Mouse (Mus musculus): Measurements from ENCODE around the gene Ppp1r3a. TPM values are rescaled to one million over a fixed set of nuclear protein-coding genes. Genes with fewer than 3 reads are reported as not detected.
A peak's percentile ranks its signal among the peaks of the same experiment; 100 is the strongest.

Gene Ppp1r3a
- polyA plus RNA-seq, 1 experiment from 2014 or later = 0.18 TPM

GRCm38 (mm10) chr6:14747000-14747399 lies 8.1 kb downstream of the Ppp1r3a start:
- 58% methylated on average over 2 of the region's 2 CpGs for WGBS

DNA sequence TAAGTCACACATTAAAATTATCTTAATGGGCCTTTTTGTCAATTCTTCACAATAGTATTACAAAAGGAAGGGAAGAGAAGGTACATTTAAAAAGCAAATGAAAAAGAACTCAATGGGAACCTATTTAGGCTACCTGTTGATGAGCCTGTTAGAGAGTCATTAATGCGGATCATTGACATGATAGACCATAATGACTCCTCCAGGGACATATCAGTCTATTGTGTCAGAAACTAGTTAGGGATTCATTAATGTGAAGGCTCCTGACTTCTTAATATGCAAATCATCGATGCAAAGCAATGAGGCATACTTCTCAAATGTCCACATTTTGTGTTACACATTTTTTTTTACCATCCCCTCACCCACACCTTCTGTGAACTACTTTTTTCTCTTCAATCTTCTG lies 19.1 kb downstream of the Ppp1r3a start:
- Histone ChIP-seq H3K9ac (no peak overlapping the region), H3K4me2 (no peak overlapping the region), H3K36me3 (ENCODE audit: insufficient read depth) (no peaks in the 10 kb centered on the region), H3K9me3 (ENCODE audit: low read depth, low read length) (no peaks in the 10 kb centered on the region), H3K27ac (ENCODE audit: low read depth) (no peak overlapping the region), H3K4me1 (ENCODE audit: insufficient read depth) (no peaks in the 10 kb centered on the region), H3K27me3 (ENCODE audit: insufficient read depth, low read length) (no peaks in the 10 kb centered on the region), H3K4me3 (ENCODE audit: low read depth, low read length) (no peak overlapping the region)
- 87% methylated on average over 2 of the region's 2 CpGs for WGBS
- ATAC-seq (ENCODE audit: insufficient read depth) = no peak
- no peak for TF ChIP-seq CTCF (IDR thresholded peaks at IDR 0.05; ENCODE audit: low read depth)
- no peak for DNase-seq

More at GRCm38 (mm10) chr6:14747000-14747399, 8.1 kb downstream of the Ppp1r3a start:
- Histone ChIP-seq H3K4me3 (ENCODE audit: low read depth, low read length) (no peak overlapping the region), H3K9me3 (ENCODE audit: low read depth, low read length) (no peaks in the 10 kb centered on the region), H3K27me3 (ENCODE audit: insufficient read depth, low read length) (no peaks in the 10 kb centered on the region), H3K27ac (ENCODE audit: low read depth) (no peak overlapping the region), H3K36me3 (ENCODE audit: insufficient read depth) (no peaks in the 10 kb centered on the region), H3K4me2 (no peak overlapping the region), H3K9ac (no peak overlapping the region), H3K4me1 (ENCODE audit: insufficient read depth) (no peaks in the 10 kb centered on the region)
- ATAC-seq (ENCODE audit: insufficient read depth) = no peak; the same call in 1 of the 2 replicates
- peak; percentile 13 for DNase-seq
- no peak for TF ChIP-seq CTCF (IDR thresholded peaks at IDR 0.05; ENCODE audit: low read depth)

DNA sequence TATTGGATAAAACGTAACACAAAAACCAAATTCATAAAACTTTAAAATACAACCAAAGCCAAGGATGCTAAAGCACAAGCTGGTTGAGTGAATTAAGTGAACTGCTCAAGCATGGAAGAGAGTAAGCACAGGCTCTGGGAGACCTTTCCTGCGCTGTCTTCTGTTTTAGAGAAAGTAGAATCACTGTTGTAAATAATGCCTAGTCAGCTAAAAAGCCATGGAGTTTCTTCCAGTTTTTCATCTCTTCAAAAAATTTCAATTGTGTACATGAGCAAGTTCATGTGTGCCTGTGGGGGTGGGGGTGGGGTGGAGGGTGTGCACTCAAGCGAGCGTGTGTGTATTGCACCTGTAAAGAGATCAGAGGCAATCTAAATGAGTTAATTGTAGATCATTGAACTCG lies 24.1 kb downstream of the Ppp1r3a start:
- DNase-seq = no peak
- Histone ChIP-seq H3K9me3 (ENCODE audit: low read depth, low read length) (no peaks in the 10 kb centered on the region), H3K4me3 (ENCODE audit: low read depth, low read length) (no peak overlapping the region), H3K27ac (ENCODE audit: low read depth) (no peak overlapping the region), H3K4me1 (ENCODE audit: insufficient read depth) (no peaks in the 10 kb centered on the region), H3K9ac (no peak overlapping the region), H3K36me3 (ENCODE audit: insufficient read depth) (no peaks in the 10 kb centered on the region), H3K4me2 (no peak overlapping the region), H3K27me3 (ENCODE audit: insufficient read depth, low read length) (no peaks in the 10 kb centered on the region)
- TF ChIP-seq CTCF (IDR thresholded peaks at IDR 0.05; ENCODE audit: low read depth) = no peak
- WGBS = 79% methylated on average over 5 of the region's 5 CpGs
- ATAC-seq (ENCODE audit: insufficient read depth) = no peak

GRCm38 (mm10) chr6:14720772-14721414 lies 34.2 kb downstream of the Ppp1r3a start:
- Histone ChIP-seq H3K9ac (no peak overlapping the region), H3K4me2 (no peak overlapping the region), H3K36me3 (ENCODE audit: insufficient read depth) (no peaks in the 10 kb centered on the region), H3K27me3 (ENCODE audit: insufficient read depth, low read length) (no peaks in the 10 kb centered on the region), H3K9me3 (ENCODE audit: low read depth, low read length) (no peaks in the 10 kb centered on the region), H3K27ac (ENCODE audit: low read depth) (no peak overlapping the region), H3K4me1 (ENCODE audit: insufficient read depth) (no peaks in the 10 kb centered on the region), H3K4me3 (ENCODE audit: low read depth, low read length) (no peak overlapping the region)
- DNase-seq = no peak
- TF ChIP-seq CTCF (IDR thresholded peaks at IDR 0.05; ENCODE audit: low read depth) = no peak
- WGBS = 70% methylated on average over 4 of the region's 4 CpGs
- no peak for ATAC-seq (ENCODE audit: insufficient read depth)

DNA sequence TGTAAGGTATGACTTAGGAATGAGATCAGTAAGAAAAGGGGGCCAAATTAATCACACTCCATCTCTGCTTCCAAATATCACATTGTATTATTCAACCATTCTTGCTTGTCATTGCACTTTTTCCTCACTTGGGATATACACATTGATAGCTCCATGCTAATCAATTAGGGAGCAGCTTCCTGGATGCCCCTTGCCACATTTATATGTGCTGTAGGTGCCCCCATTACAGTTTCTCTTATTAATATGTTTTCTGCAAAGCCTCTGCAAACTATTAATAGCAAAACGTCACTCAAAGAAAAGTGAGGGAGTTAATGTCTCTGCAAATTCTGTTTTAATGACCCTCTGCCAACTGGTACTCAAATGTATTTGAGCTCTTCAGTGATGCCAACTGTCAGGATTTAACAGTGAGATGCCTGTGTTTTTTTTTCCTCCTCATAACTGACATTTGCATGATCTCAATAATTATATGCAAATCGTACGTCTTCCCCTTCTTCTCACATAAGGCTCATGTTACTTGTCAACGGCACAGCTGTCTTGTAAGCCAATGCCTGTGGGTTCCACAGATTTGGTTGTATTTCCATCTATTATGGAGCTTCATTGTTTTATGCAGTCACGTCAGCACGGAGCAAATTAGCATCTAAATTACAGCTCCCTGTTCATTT lies 34.8 kb downstream of the Ppp1r3a start:
- ATAC-seq (ENCODE audit: insufficient read depth) = no peak
- TF ChIP-seq CTCF (IDR thresholded peaks at IDR 0.05; ENCODE audit: low read depth) = no peak
- Histone ChIP-seq H3K27ac (ENCODE audit: low read depth) (no peak overlapping the region), H3K4me3 (ENCODE audit: low read depth, low read length) (no peak overlapping the region), H3K27me3 (ENCODE audit: insufficient read depth, low read length) (no peaks in the 10 kb centered on the region), H3K9me3 (ENCODE audit: low read depth, low read length) (no peaks in the 10 kb centered on the region), H3K36me3 (ENCODE audit: insufficient read depth) (no peaks in the 10 kb centered on the region), H3K9ac (no peak overlapping the region), H3K4me2 (no peak overlapping the region), H3K4me1 (ENCODE audit: insufficient read depth) (no peaks in the 10 kb centered on the region)
- DNase-seq = no peak
- 73% methylated on average over 6 of the region's 6 CpGs for WGBS

DNA sequence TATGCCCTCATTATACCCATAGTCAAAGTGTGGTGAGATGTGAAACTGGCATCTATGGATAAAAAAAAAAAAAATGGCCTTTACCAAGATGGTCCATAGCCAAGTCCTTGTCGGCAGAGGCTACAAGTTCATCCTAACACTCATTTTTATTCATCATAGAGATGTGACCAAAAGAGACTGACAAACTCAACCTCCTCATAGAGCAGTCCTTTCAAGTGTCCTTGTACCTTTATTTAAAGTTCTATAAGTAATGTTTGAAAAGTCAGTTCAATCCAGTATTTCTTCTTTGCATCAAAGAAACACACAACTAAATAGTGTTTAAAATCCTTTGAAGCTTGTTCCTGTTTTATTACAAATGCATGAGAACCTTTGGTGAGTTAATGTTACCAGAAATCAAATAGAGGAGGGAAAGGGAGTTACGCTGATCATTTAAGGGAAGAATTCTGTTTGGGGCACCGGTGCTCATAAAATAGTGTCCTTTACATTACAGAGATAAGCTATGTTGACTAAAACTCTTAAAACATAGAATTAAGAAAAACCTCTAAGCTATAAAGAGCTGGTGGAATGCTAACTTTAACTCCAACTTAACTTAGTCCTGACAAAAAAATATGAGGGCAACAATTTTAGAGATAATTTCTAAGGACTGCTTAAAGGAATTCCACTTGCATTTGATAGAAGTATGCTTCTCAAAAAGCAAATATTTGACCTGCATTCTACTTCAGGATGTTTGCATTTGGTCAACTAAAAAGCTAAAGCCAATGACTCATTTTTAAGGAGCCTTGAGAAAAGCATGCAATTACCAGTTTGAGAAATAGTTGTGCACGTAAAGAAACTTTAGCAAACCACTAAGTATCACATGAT lies 39.7 kb downstream of the Ppp1r3a start:
- Histone ChIP-seq H3K27ac (ENCODE audit: low read depth) (no peak overlapping the region), H3K9ac (no peak overlapping the region), H3K27me3 (ENCODE audit: insufficient read depth, low read length) (no peaks in the 10 kb centered on the region), H3K4me2 (no peak overlapping the region), H3K4me1 (ENCODE audit: insufficient read depth) (no peaks in the 10 kb centered on the region), H3K4me3 (ENCODE audit: low read depth, low read length) (no peak overlapping the region), H3K36me3 (ENCODE audit: insufficient read depth) (no peaks in the 10 kb centered on the region), H3K9me3 (ENCODE audit: low read depth, low read length) (no peaks in the 10 kb centered on the region)
- peak; percentile 81 for ATAC-seq (ENCODE audit: insufficient read depth)
- whole genome bisulfite sequencing = 56% methylated on average over 4 of the region's 4 CpGs
- no peak for TF ChIP-seq CTCF (IDR thresholded peaks at IDR 0.05; ENCODE audit: low read depth)
- DNase-seq = peak; percentile 54

- no peak overlapping the region for H3K4me3 ChIP-seq (ENCODE audit: low read depth, low read length)
- H3K4me1 ChIP-seq (ENCODE audit: insufficient read depth) = no peaks in the 10 kb centered on the region
- H3K9ac ChIP-seq = no peak overlapping the region
- H3K36me3 ChIP-seq (ENCODE audit: insufficient read depth) = no peaks in the 10 kb centered on the region
- no peak for DNase-seq
- no peaks in the 10 kb centered on the region for H3K27me3 ChIP-seq (ENCODE audit: insufficient read depth, low read length)
- ATAC-seq (ENCODE audit: insufficient read depth) = no peak
- no peak overlapping the region for H3K27ac ChIP-seq (ENCODE audit: low read depth)
- WGBS = 13% methylated on average over 2 of the region's 2 CpGs
- no peak overlapping the region for H3K4me2 ChIP-seq
- no peak for TF ChIP-seq CTCF (IDR thresholded peaks at IDR 0.05; ENCODE audit: low read depth)
- H3K9me3 ChIP-seq (ENCODE audit: low read depth, low read length) = no peaks in the 10 kb centered on the region
Measured at GRCm38 (mm10) chr6:14712146-14712545, 42.9 kb downstream of the Ppp1r3a start.
